Mouse (Mus musculus): ENCODE results near the gene Foxr1. TPM values are rescaled to one million over a fixed set of nuclear protein-coding genes. Genes with fewer than 3 reads are reported as not detected.
"Not testable (repeated sequence)": the region's sequence is repeated elsewhere in the genome, so short reads cannot be mapped to it uniquely, and the experiment has no call there.

The Foxr1 gene
- polyA plus RNA-seq, 1 experiment = not detected

- no peak for DNase-seq (ENCODE audit: low read depth)
- TF ChIP-seq CTCF (IDR thresholded peaks at IDR 0.05; ENCODE audit: borderline replicate concordance, extremely low read depth, insufficient read depth, insufficient read length) = no peak
- no peak for TF ChIP-seq POLR2A (IDR thresholded peaks at IDR 0.05; ENCODE audit: borderline replicate concordance, extremely low read depth, insufficient read depth, insufficient read length, poor library complexity, severe bottlenecking)
These were observed 5.2 kb downstream of the Foxr1 start for GRCm38 (mm10) chr9:44435747-44436146.

- TF ChIP-seq CTCF (IDR thresholded peaks at IDR 0.05; ENCODE audit: borderline replicate concordance, extremely low read depth, insufficient read depth, insufficient read length) = no peak
- no peak for TF ChIP-seq POLR2A (IDR thresholded peaks at IDR 0.05; ENCODE audit: borderline replicate concordance, extremely low read depth, insufficient read depth, insufficient read length, poor library complexity, severe bottlenecking)
These were observed 8.3 kb downstream of the Foxr1 start for GRCm38 (mm10) chr9:44432577-44433185.

GRCm38 (mm10) chr9:44423576-44423975 is 17.4 kb downstream of the Foxr1 start:
- TF ChIP-seq POLR2A (IDR thresholded peaks at IDR 0.05; ENCODE audit: borderline replicate concordance, extremely low read depth, insufficient read depth, insufficient read length, poor library complexity, severe bottlenecking) (no peak), CTCF (IDR thresholded peaks at IDR 0.05; ENCODE audit: borderline replicate concordance, extremely low read depth, insufficient read depth, insufficient read length) (no peak)
- no peak for DNase-seq (ENCODE audit: low read depth)

More at GRCm38 (mm10) chr9:44432577-44433185, 8.3 kb downstream of the Foxr1 start:
- no peak for DNase-seq (ENCODE audit: low read depth)

DNA sequence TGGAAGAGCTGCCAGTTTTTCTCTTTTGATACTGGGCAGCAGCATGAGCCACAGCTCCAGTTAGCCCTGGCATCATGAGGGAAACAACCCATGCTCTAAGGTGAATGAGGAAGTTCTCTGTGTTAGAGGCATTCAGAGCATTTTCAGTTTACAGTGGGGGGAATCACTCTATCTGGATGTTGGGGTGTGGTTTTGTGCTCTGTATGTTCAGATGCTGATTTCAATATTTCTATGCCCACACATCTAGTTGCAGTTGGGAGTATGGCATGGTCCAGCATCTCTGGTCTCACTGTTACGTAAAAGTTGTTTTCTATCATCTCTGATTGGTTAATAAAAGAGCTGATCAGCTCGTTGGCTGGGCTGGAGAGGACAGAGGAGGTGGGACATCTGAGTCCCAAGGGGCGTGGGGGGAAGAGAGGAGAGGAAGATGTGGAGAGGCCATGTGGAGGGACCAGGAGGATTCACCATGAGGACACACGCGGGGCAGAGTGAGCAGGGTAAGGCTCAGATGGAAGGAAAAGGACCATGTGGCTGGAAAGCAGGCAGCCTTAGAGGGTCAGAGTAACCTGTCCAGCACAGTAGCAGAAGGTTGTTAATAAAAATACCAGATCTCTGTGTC is 20.5 kb downstream of the Foxr1 start:
- no peak for DNase-seq (ENCODE audit: low read depth)
- no peak for TF ChIP-seq CTCF (IDR thresholded peaks at IDR 0.05; ENCODE audit: borderline replicate concordance, extremely low read depth, insufficient read depth, insufficient read length)
- no peak for TF ChIP-seq POLR2A (IDR thresholded peaks at IDR 0.05; ENCODE audit: borderline replicate concordance, extremely low read depth, insufficient read depth, insufficient read length, poor library complexity, severe bottlenecking)

DNA sequence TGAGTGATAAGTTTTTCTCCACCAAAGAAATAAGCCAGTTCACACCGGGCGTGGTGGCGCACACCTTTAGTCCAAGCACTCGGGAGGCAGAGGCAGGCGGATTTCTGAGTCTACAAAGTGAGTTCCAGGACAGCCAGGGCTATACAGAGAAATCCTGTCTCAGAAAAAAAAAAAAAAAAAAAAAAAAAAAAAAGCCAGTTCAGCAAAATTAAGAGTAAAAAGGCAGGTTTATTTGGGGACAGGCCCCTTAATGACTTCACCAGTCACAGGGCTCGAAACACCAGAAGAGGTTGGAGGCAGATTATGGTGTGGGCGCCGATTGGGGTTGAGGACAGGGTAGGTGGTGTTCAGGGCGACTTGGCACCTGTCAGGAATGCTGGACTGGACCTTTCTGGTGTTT is 21.2 kb downstream of the Foxr1 start:
- not testable (repeated sequence) for DNase-seq (ENCODE audit: low read depth)

- peak; percentile 31 for DNase-seq (ENCODE audit: low read depth)
- TF ChIP-seq POLR2A (IDR thresholded peaks at IDR 0.05; ENCODE audit: borderline replicate concordance, extremely low read depth, insufficient read depth, insufficient read length, poor library complexity, severe bottlenecking) (no peak), CTCF (IDR thresholded peaks at IDR 0.05; ENCODE audit: borderline replicate concordance, extremely low read depth, insufficient read depth, insufficient read length) (no peak)
These were observed 22.2 kb downstream of the Foxr1 start, which contains the start of gene Ccdc84 for GRCm38 (mm10) chr9:44418519-44419385. Ccdc84 (minus strand) TSS chr9:44418569.

DNA sequence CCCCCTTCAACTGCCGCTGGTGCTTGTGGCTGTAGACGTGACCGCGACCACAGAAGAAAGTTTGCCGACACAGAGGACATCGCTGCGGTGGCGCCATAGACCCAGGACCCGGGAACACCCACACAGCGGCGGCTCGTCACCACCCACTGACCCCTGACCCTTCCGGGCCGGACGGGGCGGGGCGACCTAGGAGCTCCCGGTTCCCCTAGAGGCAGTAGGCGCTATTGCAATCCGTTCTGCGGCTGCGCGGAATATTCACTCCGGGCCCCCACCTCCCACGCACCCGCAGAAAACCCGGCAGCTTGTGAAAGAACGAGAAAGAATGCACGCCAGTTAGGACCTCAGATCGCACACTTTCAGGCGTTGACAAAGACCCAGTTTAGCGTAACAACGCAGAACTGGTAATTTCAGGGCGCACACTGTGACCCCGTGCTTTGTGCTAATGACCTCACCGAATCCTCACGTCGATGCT is 23.0 kb downstream of the Foxr1 start:
- peak; percentile 2; the same call in 1 of the 2 replicates for TF ChIP-seq POLR2A (IDR thresholded peaks at IDR 0.05; ENCODE audit: borderline replicate concordance, extremely low read depth, insufficient read depth, insufficient read length, poor library complexity, severe bottlenecking)
- peak; percentile 88 for TF ChIP-seq CTCF (IDR thresholded peaks at IDR 0.05; ENCODE audit: borderline replicate concordance, extremely low read depth, insufficient read depth, insufficient read length)
- peak; percentile 96 for DNase-seq (ENCODE audit: low read depth)

- no peak for DNase-seq (ENCODE audit: low read depth)
- TF ChIP-seq POLR2A (IDR thresholded peaks at IDR 0.05; ENCODE audit: borderline replicate concordance, extremely low read depth, insufficient read depth, insufficient read length, poor library complexity, severe bottlenecking) (no peak), CTCF (IDR thresholded peaks at IDR 0.05; ENCODE audit: borderline replicate concordance, extremely low read depth, insufficient read depth, insufficient read length) (no peak)
These were observed 23.6 kb downstream of the Foxr1 start for GRCm38 (mm10) chr9:44417156-44417891.

DNA sequence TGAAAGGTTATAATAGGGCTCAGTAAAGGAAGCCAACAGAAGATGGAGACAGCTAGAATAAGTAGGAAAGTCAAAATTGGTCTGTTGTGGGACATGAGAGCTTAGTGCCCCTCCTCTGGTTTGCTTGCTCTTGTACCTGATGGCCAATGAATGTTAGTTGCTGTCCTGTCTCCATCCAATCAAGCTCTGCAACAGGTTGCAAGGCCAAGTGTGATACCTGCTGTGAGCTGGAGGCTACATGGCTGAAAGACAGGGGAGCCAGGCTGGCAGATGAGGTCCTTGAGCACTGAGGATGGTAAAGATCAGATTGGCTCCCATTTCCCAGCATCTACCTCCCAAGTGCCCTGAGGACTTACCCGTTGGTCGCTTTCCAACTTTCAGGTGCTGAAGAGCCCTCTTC is 28.2 kb downstream of the Foxr1 start:
- no peak for TF ChIP-seq POLR2A (IDR thresholded peaks at IDR 0.05; ENCODE audit: borderline replicate concordance, extremely low read depth, insufficient read depth, insufficient read length, poor library complexity, severe bottlenecking)
- no peak for TF ChIP-seq CTCF (IDR thresholded peaks at IDR 0.05; ENCODE audit: borderline replicate concordance, extremely low read depth, insufficient read depth, insufficient read length)
- no peak for DNase-seq (ENCODE audit: low read depth)

- DNase-seq (ENCODE audit: low read depth) = no peak
- TF ChIP-seq POLR2A (IDR thresholded peaks at IDR 0.05; ENCODE audit: borderline replicate concordance, extremely low read depth, insufficient read depth, insufficient read length, poor library complexity, severe bottlenecking) = no peak
- TF ChIP-seq CTCF (IDR thresholded peaks at IDR 0.05; ENCODE audit: borderline replicate concordance, extremely low read depth, insufficient read depth, insufficient read length) = no peak
These were observed 28.6 kb downstream of the Foxr1 start for GRCm38 (mm10) chr9:44412306-44412705.

DNA sequence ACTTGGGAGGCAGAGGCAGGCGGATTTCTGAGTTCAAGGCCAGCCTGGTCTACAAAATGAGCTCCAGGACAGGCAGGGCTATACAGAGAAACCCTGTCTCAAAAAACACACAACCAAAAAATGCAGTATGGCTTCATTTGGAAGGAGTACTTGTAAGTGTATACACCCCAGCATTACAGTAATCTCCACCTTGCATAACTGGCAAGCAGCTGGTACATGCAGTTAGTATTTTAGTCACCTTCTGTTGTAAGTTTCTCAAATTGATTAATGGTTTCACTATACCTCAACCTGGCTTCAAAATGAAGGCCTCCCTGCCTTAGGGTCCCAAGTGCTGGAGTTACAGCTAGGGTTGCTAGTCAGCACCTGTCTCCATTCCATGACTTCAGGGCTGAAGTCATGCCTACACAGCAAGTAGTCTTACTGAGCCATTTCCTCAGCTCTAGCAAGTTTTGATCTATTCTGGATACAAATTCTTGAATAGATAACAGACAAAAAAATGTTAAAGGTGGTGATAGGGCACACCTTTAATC is 29.3 kb downstream of the Foxr1 start:
- TF ChIP-seq CTCF (IDR thresholded peaks at IDR 0.05; ENCODE audit: borderline replicate concordance, extremely low read depth, insufficient read depth, insufficient read length) = no peak
- TF ChIP-seq POLR2A (IDR thresholded peaks at IDR 0.05; ENCODE audit: borderline replicate concordance, extremely low read depth, insufficient read depth, insufficient read length, poor library complexity, severe bottlenecking) = no peak
- no peak for DNase-seq (ENCODE audit: low read depth)
